Mouse (Mus musculus) neural tube, postnatal 0 days (tissue): ENCODE measurements around the gene Gm5142. TPM values are rescaled to one million over a fixed set of nuclear protein-coding genes. Genes with fewer than 3 reads are reported as not detected.

Source experiments
- polyA plus RNA-seq: library from polyadenylated mRNA; unstranded; fragments of >200 nt; fragmentation: Nextera tagmentation; extraction: Ambion mirVana; gene quantifications from 2 replicates; pipeline ENCODE4 v1.2.1, GENCODE M21; 2015

Gene Gm5142
- not detected in 2 replicates for polyA plus RNA-seq

DNA sequence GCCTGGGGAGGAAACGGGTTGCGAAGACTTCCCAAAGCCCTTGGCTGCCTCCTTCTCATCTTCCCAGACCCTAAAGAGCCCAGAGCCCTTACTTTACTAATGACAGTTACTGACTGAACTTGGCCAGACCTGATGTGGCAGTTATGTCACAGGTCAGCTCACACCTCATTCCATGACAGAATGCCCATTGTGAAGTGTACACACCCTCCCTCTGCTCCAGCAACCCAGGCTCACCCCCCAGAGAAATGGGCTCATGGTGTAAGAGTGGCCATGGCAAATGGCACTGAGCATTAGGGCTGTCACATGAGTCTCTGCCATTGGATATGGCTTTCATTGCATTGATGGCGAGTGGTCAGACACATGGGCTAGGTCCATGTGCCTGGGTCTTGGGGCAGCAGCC is at the start of gene Gm5142:
Gene Gm5142 (minus strand): TSS at position 101 of the 400 bp plus-strand sequence.

DNA sequence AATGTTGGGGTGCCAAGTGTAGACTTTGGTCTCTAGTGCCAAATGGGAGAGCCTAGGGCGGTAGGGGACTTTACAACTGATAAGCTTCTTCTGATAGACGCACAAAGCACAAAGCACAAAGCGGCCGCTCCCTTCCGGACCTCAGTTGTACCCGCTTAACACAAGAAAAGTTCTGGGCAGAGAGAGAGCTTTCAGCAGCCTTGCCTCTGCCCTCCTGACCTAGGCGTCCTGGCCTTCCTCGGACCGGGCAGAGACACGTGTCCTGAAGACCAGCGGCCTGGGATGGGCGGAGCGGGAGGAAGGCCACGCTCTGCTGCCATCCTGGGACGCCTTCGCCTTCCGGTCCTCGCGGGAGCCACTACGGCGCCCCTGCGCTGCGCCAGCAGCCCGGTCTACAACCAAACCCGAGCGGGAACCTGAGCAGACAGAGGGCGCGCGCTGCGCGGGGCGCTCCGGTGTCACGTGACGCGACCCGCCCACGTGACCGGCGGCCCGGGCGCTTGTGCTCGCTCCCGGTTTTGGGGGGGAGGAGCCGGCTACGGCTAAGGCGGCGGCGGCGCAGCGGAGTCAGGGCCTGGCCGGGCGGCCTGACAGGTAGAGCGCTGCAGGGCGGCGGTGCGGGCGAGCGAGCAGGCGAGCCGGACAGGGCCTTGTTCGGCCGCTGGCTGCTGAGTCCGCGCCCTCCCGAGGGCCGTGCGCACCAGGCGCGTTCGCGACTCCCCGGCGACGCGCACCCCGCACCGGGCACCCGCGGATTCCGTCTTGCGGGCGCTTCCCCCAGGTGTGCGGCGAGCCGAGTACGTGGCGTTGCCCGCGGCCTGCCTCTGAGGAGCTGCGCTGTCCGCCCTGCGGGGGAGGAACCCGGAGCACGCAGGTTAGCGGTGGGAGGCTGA is 22.4 kb upstream of the Gm5142 start, which contains the start of gene Rcbtb1:
Gene Rcbtb1 (plus strand): TSS at position 499 of the 893 bp plus-strand sequence.

DNA sequence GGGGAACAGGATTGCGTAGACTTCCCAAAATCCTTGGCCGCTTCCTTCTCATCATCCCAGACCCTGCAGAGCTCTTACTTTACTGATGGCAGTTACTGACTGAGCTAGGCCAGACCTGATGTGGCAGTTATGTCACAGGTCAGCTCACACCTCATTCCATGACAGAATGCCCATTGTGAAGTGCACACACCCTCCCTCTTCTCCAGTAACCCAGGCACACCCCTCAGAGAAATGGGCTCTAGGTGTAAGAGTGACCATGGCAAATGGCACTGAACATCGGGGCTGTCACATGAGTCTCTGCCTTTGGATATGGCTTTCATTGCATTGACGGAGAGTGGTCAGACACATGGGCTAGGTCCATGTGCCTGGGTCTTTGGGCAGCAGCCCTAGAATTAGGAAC is 35.8 kb downstream of the Gm5142 start, which contains the start of gene 1700129C05Rik:
Gene 1700129C05Rik (minus strand): TSS at position 101 of the 400 bp plus-strand sequence.

Other genes with a start within 250 kb of the Gm5142 start
- gene 1700129C05Rik, start 35.9 kb downstream of the Gm5142 start, polyA plus RNA-seq, result not detected in 2 replicates
- 25.6 TPM in 2 replicates for gene Rcbtb1, start 22.5 kb upstream of the Gm5142 start, polyA plus RNA-seq
- not detected in 2 replicates for gene Gm6904, start 81.5 kb upstream of the Gm5142 start, polyA plus RNA-seq
- 0.29 TPM in 1 of 2 replicates, not detected in the other for gene Phf11a, start 118.8 kb upstream of the Gm5142 start, polyA plus RNA-seq
- gene Phf11b, start 162.6 kb upstream of the Gm5142 start, polyA plus RNA-seq, result 0.93 and 1.1 TPM in 2 replicates
- gene Phf11d, start 186.7 kb upstream of the Gm5142 start, polyA plus RNA-seq, result 0.64 and 0.76 TPM in 2 replicates
- gene Phf11c, start 216.6 kb upstream of the Gm5142 start, polyA plus RNA-seq, result 0.14 TPM in 1 of 2 replicates, not detected in the other